Mouse (Mus musculus) lung, postnatal 0 days (tissue): Measurements from ENCODE around the gene Mybpc1.

Source experiments
- CTCF ChIP-seq: IDR thresholded peaks from 2 replicates; pipeline ENCODE4 v1.5.1; 2016; ENCODE audit warnings: antibody characterized with exemption, mild to moderate bottlenecking
- EP300 ChIP-seq: IDR thresholded peaks from 2 replicates; pipeline ENCODE4 v1.6.1; 2016; ENCODE audit warnings: antibody characterized with exemption, mild to moderate bottlenecking, control low read depth

- TF ChIP-seq CTCF (no peak), EP300 (no peak)
Observed at GRCm38 (mm10) chr10:88624300-88624699, 19.3 kb upstream of the Mybpc1 start.
